Mouse (Mus musculus): ENCODE data around the gene Fam19a3.
"Not testable (repeated sequence)": the region's sequence is repeated elsewhere in the genome, so short reads cannot be mapped to it uniquely, and the experiment has no call there.

Fam19a3 gene

GRCm38 (mm10) chr3:104781471-104781903, at the start of gene Fam19a3:
Gene Fam19a3 (minus strand): TSS chr3:104781840.
- no peak for DNase-seq (ENCODE audit: low spot score)

- DNase-seq (ENCODE audit: low spot score): no peak
These were observed 40.8 kb upstream of the Fam19a3 start for GRCm38 (mm10) chr3:104822413-104822812.

- DNase-seq (ENCODE audit: low spot score): no peak
These were observed 38.8 kb upstream of the Fam19a3 start for GRCm38 (mm10) chr3:104820426-104820825.

- no peak for DNase-seq (ENCODE audit: low spot score)
These were observed 37.1 kb upstream of the Fam19a3 start for GRCm38 (mm10) chr3:104818749-104819134.

GRCm38 (mm10) chr3:104817991-104818748, 36.5 kb upstream of the Fam19a3 start, which contains the start of gene Mov10:
Gene Mov10 (minus strand): TSS chr3:104818563.
- no peak for DNase-seq (ENCODE audit: low spot score)

GRCm38 (mm10) chr3:104817481-104817990, 35.9 kb upstream of the Fam19a3 start:
- no peak for DNase-seq (ENCODE audit: low spot score)

- no peak for DNase-seq (ENCODE audit: low spot score)
These were observed 34.5 kb upstream of the Fam19a3 start for GRCm38 (mm10) chr3:104816130-104816529.

GRCm38 (mm10) chr3:104815346-104815745, 33.7 kb upstream of the Fam19a3 start:
- no peak for DNase-seq (ENCODE audit: low spot score)

- no peak for DNase-seq (ENCODE audit: low spot score)
These were observed 33.1 kb upstream of the Fam19a3 start for GRCm38 (mm10) chr3:104814746-104815145.

GRCm38 (mm10) chr3:104813227-104813626, 31.6 kb upstream of the Fam19a3 start:
- DNase-seq (ENCODE audit: low spot score): not testable (repeated sequence)

GRCm38 (mm10) chr3:104812254-104812653, 30.6 kb upstream of the Fam19a3 start:
- no peak for DNase-seq (ENCODE audit: low spot score)

- no peak for DNase-seq (ENCODE audit: low spot score)
These were observed 30.1 kb upstream of the Fam19a3 start for GRCm38 (mm10) chr3:104811752-104812151.

GRCm38 (mm10) chr3:104805539-104805938, 23.9 kb upstream of the Fam19a3 start:
- no peak for DNase-seq (ENCODE audit: low spot score)

- DNase-seq (ENCODE audit: low spot score): no peak
These were observed 22.7 kb upstream of the Fam19a3 start for GRCm38 (mm10) chr3:104804312-104804711.

GRCm38 (mm10) chr3:104801481-104801880, 19.8 kb upstream of the Fam19a3 start:
- DNase-seq (ENCODE audit: low spot score): no peak

GRCm38 (mm10) chr3:104800681-104801080, 19.0 kb upstream of the Fam19a3 start:
- DNase-seq (ENCODE audit: low spot score): no peak

- DNase-seq (ENCODE audit: low spot score): no peak
These were observed 14.9 kb upstream of the Fam19a3 start for GRCm38 (mm10) chr3:104796430-104797082.

- DNase-seq (ENCODE audit: low spot score): no peak
These were observed 14.2 kb upstream of the Fam19a3 start for GRCm38 (mm10) chr3:104795661-104796340.

GRCm38 (mm10) chr3:104794953-104795470, 13.4 kb upstream of the Fam19a3 start:
- DNase-seq (ENCODE audit: low spot score): no peak

GRCm38 (mm10) chr3:104793871-104794828, 12.5 kb upstream of the Fam19a3 start:
- peak; percentile 72 for DNase-seq (ENCODE audit: low spot score)

Measured in left cerebral cortex, adult 11 months (tissue).